Mouse (Mus musculus): ENCODE results near the gene Ppp2r3a.

DNA sequence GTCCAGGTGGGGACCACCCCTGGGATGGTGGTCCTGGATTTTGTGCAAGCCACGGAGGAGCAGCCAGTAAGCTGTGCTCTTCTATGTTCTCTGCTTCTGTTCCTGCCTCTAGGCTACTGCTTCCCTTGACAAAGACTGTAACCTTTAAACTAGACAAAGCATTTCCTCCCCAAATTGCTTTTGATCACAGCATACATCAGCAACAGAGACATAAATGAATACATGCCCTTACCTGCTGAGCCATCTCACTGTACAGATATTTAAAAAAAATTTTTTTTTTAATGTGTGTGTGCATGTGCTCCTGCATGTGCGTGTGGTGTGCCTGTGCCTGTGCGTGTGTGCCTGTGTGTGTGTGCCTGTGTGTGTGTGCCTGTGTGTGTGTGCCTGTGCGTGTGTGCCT lies 194.4 kb downstream of the Ppp2r3a start:
- TF ChIP-seq CHD1 (IDR thresholded peaks at IDR 0.05; ENCODE audit: low read depth, low read length) (no peak), USF1 (IDR thresholded peaks at IDR 0.05; ENCODE audit: low read depth, low read length) (no peak), KAT2A (conservative IDR thresholded peaks at IDR 0.05; ENCODE audit: low read depth, low read length) (no peak)
